Mouse (Mus musculus): ENCODE data around the gene Klk1b9.
"Not testable (repeated sequence)": the region's sequence is repeated elsewhere in the genome, so short reads cannot be mapped to it uniquely, and the experiment has no call there.

DNA sequence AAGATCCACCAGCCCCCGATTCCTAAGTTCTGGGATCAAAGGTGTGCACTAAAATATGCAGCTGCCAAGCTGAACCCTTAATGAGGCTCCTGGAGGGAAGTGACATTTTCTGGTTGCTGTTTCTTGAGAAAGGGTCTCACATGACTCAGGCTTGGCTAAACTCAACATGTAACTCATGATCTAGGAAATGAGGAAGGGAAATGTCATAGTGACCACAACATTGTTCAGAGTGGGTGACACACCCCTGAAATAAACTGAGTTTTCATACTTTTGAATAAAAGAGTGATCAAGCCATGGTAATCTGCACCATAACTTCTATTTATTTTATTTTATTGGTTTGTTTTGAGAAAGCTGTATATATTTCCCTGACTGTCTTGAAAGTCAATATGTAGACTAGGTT lies 19.0 kb downstream of the Klk1b9 start:
- not testable (repeated sequence) for TF ChIP-seq CTCF, EP300 (IDR thresholded peaks at IDR 0.05)

All from lung, postnatal 0 days (tissue).